Mouse (Mus musculus): ENCODE data around the gene Insyn1.

The Insyn1 gene

GRCm38 (mm10) chr9:58487851-58488801 is at the start of gene Insyn1:
Insyn1 (plus strand) TSS chr9:58488603.
- no peak for DNase-seq (ENCODE audit: low spot score in 2 of 2)

GRCm38 (mm10) chr9:58438921-58439396 is 49.4 kb upstream of the Insyn1 start:
- peak in 1 of 2 experiments; percentile 73 for DNase-seq (ENCODE audit: low spot score in 2 of 2)

GRCm38 (mm10) chr9:58440100-58440499 is 48.3 kb upstream of the Insyn1 start:
- peak in 1 of 2 experiments; percentile 55 for DNase-seq (ENCODE audit: low spot score in 2 of 2)

- DNase-seq (ENCODE audit: low spot score in 2 of 2) = no peak
Measured at GRCm38 (mm10) chr9:58440614-58441013, 47.8 kb upstream of the Insyn1 start.

GRCm38 (mm10) chr9:58441351-58442104 is 46.9 kb upstream of the Insyn1 start:
- DNase-seq (ENCODE audit: low spot score in 2 of 2) = no peak

- peak in 1 of 2 experiments; percentile 70 for DNase-seq (ENCODE audit: low spot score in 2 of 2)
Measured at GRCm38 (mm10) chr9:58442105-58443010, 46.0 kb upstream of the Insyn1 start.

GRCm38 (mm10) chr9:58443061-58443460 is 45.3 kb upstream of the Insyn1 start:
- DNase-seq (ENCODE audit: low spot score in 2 of 2) = no peak

- DNase-seq (ENCODE audit: low spot score in 2 of 2) = no peak
Measured at GRCm38 (mm10) chr9:58446829-58447228, 41.6 kb upstream of the Insyn1 start.

GRCm38 (mm10) chr9:58447997-58448595 is 40.3 kb upstream of the Insyn1 start:
- DNase-seq (ENCODE audit: low spot score in 2 of 2) = no peak

- DNase-seq (ENCODE audit: low spot score in 2 of 2) = no peak
Measured at GRCm38 (mm10) chr9:58449526-58449925, 38.9 kb upstream of the Insyn1 start.

- no peak for DNase-seq (ENCODE audit: low spot score in 2 of 2)
Measured at GRCm38 (mm10) chr9:58453791-58454378, 34.5 kb upstream of the Insyn1 start.

GRCm38 (mm10) chr9:58454886-58455285 is 33.5 kb upstream of the Insyn1 start:
- no peak for DNase-seq (ENCODE audit: low spot score in 2 of 2)

GRCm38 (mm10) chr9:58455798-58456197 is 32.6 kb upstream of the Insyn1 start:
- peak in 1 of 2 experiments; percentile 64 for DNase-seq (ENCODE audit: low spot score in 2 of 2)

GRCm38 (mm10) chr9:58457481-58457955 is 30.9 kb upstream of the Insyn1 start:
- peak in 1 of 2 experiments; percentile 53 for DNase-seq (ENCODE audit: low spot score in 2 of 2)

- DNase-seq (ENCODE audit: low spot score in 2 of 2) = no peak
Measured at GRCm38 (mm10) chr9:58458341-58458740, 30.1 kb upstream of the Insyn1 start.

- DNase-seq (ENCODE audit: low spot score in 2 of 2) = no peak
Measured at GRCm38 (mm10) chr9:58458856-58459553, 29.4 kb upstream of the Insyn1 start.

GRCm38 (mm10) chr9:58467345-58468025 is 20.9 kb upstream of the Insyn1 start:
- DNase-seq (ENCODE audit: low spot score in 2 of 2) = peak; percentile 70

- DNase-seq (ENCODE audit: low spot score in 2 of 2) = no peak
Measured at GRCm38 (mm10) chr9:58470466-58470865, 17.9 kb upstream of the Insyn1 start.

GRCm38 (mm10) chr9:58473211-58473815 is 15.1 kb upstream of the Insyn1 start:
- DNase-seq (ENCODE audit: low spot score in 2 of 2) = no peak

All from left cerebral cortex, adult 9 months (tissue).